Mouse (Mus musculus) intestine, embryonic 15.5 days (tissue): Measurements from ENCODE around the gene Nr2f2. TPM values are rescaled to one million over a fixed set of nuclear protein-coding genes. Genes with fewer than 3 reads are reported as not detected.

ENCODE experiments used
- ATAC-seq: fragments of 200-750 bp; cut with Nextera tagmentation; 2 replicates; pipeline ENCODE4 v1.8.0; 2017; ENCODE audit warnings: moderate TSS enrichment, moderate library complexity
- H3K27ac ChIP-seq: fragments of 300-500 bp; sonication (generic); 2 replicates; pipeline ENCODE4 v1.5.1; 2015; ENCODE audit warnings: mild to moderate bottlenecking, inconsistent platforms
- H3K27me3 ChIP-seq: fragments of 300-500 bp; sonication (generic); replicated peaks from 2 replicates; pipeline ENCODE4 v1.6.1; 2015; ENCODE audit warnings: inconsistent platforms
- H3K36me3 ChIP-seq: fragments of 300-500 bp; sonication (generic); 2 replicates; pipeline ENCODE4 v1.6.1; 2015; ENCODE audit warnings: inconsistent platforms
- H3K4me1 ChIP-seq: fragments of 300-500 bp; sonication (generic); replicated peaks from 2 replicates; pipeline ENCODE4 v1.6.1; 2015; ENCODE audit warnings: inconsistent platforms
- H3K4me2 ChIP-seq: fragments of 300-500 bp; sonication (generic); replicated peaks from 2 replicates; pipeline ENCODE4 v1.6.1; 2015; ENCODE audit warnings: mild to moderate bottlenecking, inconsistent platforms
- H3K4me3 ChIP-seq: fragments of 300-500 bp; sonication (generic); replicated peaks from 2 replicates; pipeline ENCODE4 v1.5.1; 2015; ENCODE audit warnings: inconsistent platforms
- H3K9ac ChIP-seq: fragments of 300-500 bp; sonication (generic); 2 replicates; pipeline ENCODE4 v1.6.1; 2015; ENCODE audit warnings: inconsistent platforms
- H3K9me3 ChIP-seq: fragments of 300-500 bp; sonication (generic); 2 replicates; pipeline ENCODE4 v1.6.1; 2016; ENCODE audit warnings: inconsistent platforms
- whole genome bisulfite sequencing: fragments of 180-500 bp; shearing (Covaris S2); methylation state at CpG from one replicate; pipeline ENCODE4 v1.1.7; 2015; 5-methylcytosine and 5-hydroxymethylcytosine counted together
- polyA plus RNA-seq: library from polyadenylated mRNA; unstranded; fragments of >200 nt; fragmentation: Nextera tagmentation; extraction: Ambion mirVana; gene quantifications from 2 replicates; pipeline ENCODE4 v1.2.1, GENCODE M21; 2015

The Nr2f2 gene
- polyA plus RNA-seq, 1 experiment from 2014 or later: 46.3 TPM

- H3K27ac ChIP-seq: no peak overlapping the region
- H3K4me1 ChIP-seq: peaks cover 30% of the 10 kb centered on the region
- H3K9me3 ChIP-seq: no peaks in the 10 kb centered on the region
- ATAC-seq: no peak
- H3K36me3 ChIP-seq: no peaks in the 10 kb centered on the region
- 0 out of 2 replicates have a peak, but pooled peaks cover 3% of the 10 kb centered on the region for H3K27me3 ChIP-seq
- no peak overlapping the region for H3K4me3 ChIP-seq
- no peak overlapping the region for H3K9ac ChIP-seq
- 62% methylated on average over 14 of the region's 14 CpGs for WGBS
- no peak overlapping the region; the same call in 1 of the 2 replicates for H3K4me2 ChIP-seq
These were observed 18.9 kb downstream of the Nr2f2 start for GRCm38 (mm10) chr7:70347618-70347958.

- 59% methylated on average over 20 of the region's 20 CpGs for WGBS
- H3K4me3 ChIP-seq: no peak overlapping the region
- no peak overlapping the region for H3K9ac ChIP-seq
- H3K27ac ChIP-seq: no peak overlapping the region
- H3K4me1 ChIP-seq: peaks cover 28% of the 10 kb centered on the region
- no peaks in the 10 kb centered on the region for H3K9me3 ChIP-seq
- ATAC-seq: no peak
- H3K36me3 ChIP-seq: no peaks in the 10 kb centered on the region
- H3K27me3 ChIP-seq: 0 out of 2 replicates have a peak, but pooled peaks cover 3% of the 10 kb centered on the region
- no peak overlapping the region for H3K4me2 ChIP-seq
These were observed 19.5 kb downstream of the Nr2f2 start for GRCm38 (mm10) chr7:70346951-70347617.

- ATAC-seq: peak; percentile 65
- H3K4me2 ChIP-seq: peak overlapping the region; percentile 91
- WGBS: 5% methylated on average over 35 of the region's 35 CpGs
- H3K4me1 ChIP-seq: peaks cover 27% of the 10 kb centered on the region
- H3K4me3 ChIP-seq: peak overlapping the region; percentile 34
- H3K9me3 ChIP-seq: no peaks in the 10 kb centered on the region
- 0 out of 2 replicates have a peak overlapping the region, but pooled peaks have one; percentile 44 for H3K27ac ChIP-seq
- no peaks in the 10 kb centered on the region for H3K36me3 ChIP-seq
- H3K27me3 ChIP-seq: 0 out of 2 replicates have a peak, but pooled peaks cover 3% of the 10 kb centered on the region
- H3K9ac ChIP-seq: peak overlapping the region; percentile 42; the same call in 1 of the 2 replicates
These were observed 20.5 kb downstream of the Nr2f2 start for GRCm38 (mm10) chr7:70346010-70346536.

- no peak for ATAC-seq
- no peaks in the 10 kb centered on the region for H3K36me3 ChIP-seq
- H3K4me2 ChIP-seq: no peak overlapping the region
- WGBS: 69% methylated on average over 5 of the region's 5 CpGs
- H3K27ac ChIP-seq: no peak overlapping the region
- H3K4me1 ChIP-seq: peaks cover 17% of the 10 kb centered on the region
- H3K27me3 ChIP-seq: peaks cover 15% of the 10 kb centered on the region; the same call in 1 of the 2 replicates
- H3K9me3 ChIP-seq: no peaks in the 10 kb centered on the region
- no peak overlapping the region for H3K9ac ChIP-seq
- no peak overlapping the region for H3K4me3 ChIP-seq
These were observed 23.1 kb downstream of the Nr2f2 start for GRCm38 (mm10) chr7:70343426-70343825.

GRCm38 (mm10) chr7:70342771-70343170 lies 23.8 kb downstream of the Nr2f2 start:
- no peak for ATAC-seq

GRCm38 (mm10) chr7:70342076-70342475 lies 24.5 kb downstream of the Nr2f2 start:
- ATAC-seq: no peak
- peaks cover 9% of the 10 kb centered on the region for H3K4me1 ChIP-seq

More at GRCm38 (mm10) chr7:70342771-70343170, 23.8 kb downstream of the Nr2f2 start:
- Histone ChIP-seq H3K27ac (no peak overlapping the region), H3K9me3 (no peaks in the 10 kb centered on the region), H3K4me3 (no peak overlapping the region), H3K9ac (no peak overlapping the region), H3K27me3 (peaks cover 22% of the 10 kb centered on the region), H3K4me2 (no peak overlapping the region), H3K36me3 (no peaks in the 10 kb centered on the region), H3K4me1 (peaks cover 11% of the 10 kb centered on the region)
- WGBS: 73% methylated on average over 8 of the region's 8 CpGs

GRCm38 (mm10) chr7:70339998-70340630 lies 26.4 kb downstream of the Nr2f2 start:
- WGBS: 63% methylated on average over 12 of the region's 12 CpGs
- no peak overlapping the region for H3K9ac ChIP-seq
- H3K4me2 ChIP-seq: no peak overlapping the region
- no peak overlapping the region for H3K27ac ChIP-seq
- peaks cover 39% of the 10 kb centered on the region for H3K27me3 ChIP-seq
- H3K36me3 ChIP-seq: no peaks in the 10 kb centered on the region
- no peak overlapping the region for H3K4me3 ChIP-seq
- no peak for ATAC-seq
- no peaks in the 10 kb centered on the region; the same call in 1 of the 2 replicates for H3K4me1 ChIP-seq
- no peaks in the 10 kb centered on the region for H3K9me3 ChIP-seq

More at GRCm38 (mm10) chr7:70342076-70342475, 24.5 kb downstream of the Nr2f2 start:
- Histone ChIP-seq H3K4me2 (no peak overlapping the region), H3K27ac (no peak overlapping the region), H3K9me3 (no peaks in the 10 kb centered on the region), H3K36me3 (no peaks in the 10 kb centered on the region), H3K4me3 (no peak overlapping the region), H3K27me3 (peaks cover 29% of the 10 kb centered on the region), H3K9ac (no peak overlapping the region)
- WGBS: 60% methylated on average over 2 of the region's 2 CpGs

GRCm38 (mm10) chr7:70338265-70338640 lies 28.3 kb downstream of the Nr2f2 start:
- H3K27me3 ChIP-seq: peaks cover 43% of the 10 kb centered on the region
- H3K4me3 ChIP-seq: no peak overlapping the region

GRCm38 (mm10) chr7:70337581-70338264 lies 28.8 kb downstream of the Nr2f2 start:
- peaks cover 5% of the 10 kb centered on the region; the same call in 1 of the 2 replicates for H3K4me1 ChIP-seq
- peak overlapping the region; percentile 50 for H3K4me2 ChIP-seq
- WGBS: 9% methylated on average over 37 of the region's 37 CpGs
- peaks cover 48% of the 10 kb centered on the region for H3K27me3 ChIP-seq
- peak; percentile 29; the same call in 1 of the 2 replicates for ATAC-seq
- no peaks in the 10 kb centered on the region for H3K9me3 ChIP-seq
- no peak overlapping the region for H3K9ac ChIP-seq
- peak overlapping the region; percentile 14; the same call in 1 of the 2 replicates for H3K4me3 ChIP-seq
- no peak overlapping the region for H3K27ac ChIP-seq
- H3K36me3 ChIP-seq: no peaks in the 10 kb centered on the region

More at GRCm38 (mm10) chr7:70338265-70338640, 28.3 kb downstream of the Nr2f2 start:
- H3K4me2 ChIP-seq: peak overlapping the region; percentile 50
- no peaks in the 10 kb centered on the region for H3K9me3 ChIP-seq
- WGBS: 46% methylated on average over 7 of the region's 7 CpGs
- peaks cover 5% of the 10 kb centered on the region; the same call in 1 of the 2 replicates for H3K4me1 ChIP-seq
- no peak overlapping the region for H3K9ac ChIP-seq
- H3K27ac ChIP-seq: no peak overlapping the region
- ATAC-seq: no peak
- H3K36me3 ChIP-seq: no peaks in the 10 kb centered on the region

- Histone ChIP-seq H3K4me2 (no peak overlapping the region), H3K4me3 (no peak overlapping the region)
These were observed 29.8 kb downstream of the Nr2f2 start for GRCm38 (mm10) chr7:70336571-70337240.

GRCm38 (mm10) chr7:70336126-70336525 lies 30.4 kb downstream of the Nr2f2 start:
- Histone ChIP-seq H3K9ac (no peak overlapping the region), H3K36me3 (no peaks in the 10 kb centered on the region), H3K27me3 (peaks cover 61% of the 10 kb centered on the region), H3K9me3 (no peaks in the 10 kb centered on the region), H3K27ac (no peak overlapping the region), H3K4me2 (no peak overlapping the region), H3K4me1 (peaks cover 17% of the 10 kb centered on the region), H3K4me3 (no peak overlapping the region)
- WGBS: 55% methylated on average over 3 of the region's 3 CpGs
- no peak for ATAC-seq

More at GRCm38 (mm10) chr7:70336571-70337240, 29.8 kb downstream of the Nr2f2 start:
- 52% methylated on average over 13 of the region's 13 CpGs for WGBS
- H3K27ac ChIP-seq: no peak overlapping the region
- no peak overlapping the region for H3K9ac ChIP-seq
- peaks cover 58% of the 10 kb centered on the region for H3K27me3 ChIP-seq
- H3K36me3 ChIP-seq: no peaks in the 10 kb centered on the region
- peaks cover 13% of the 10 kb centered on the region; the same call in 1 of the 2 replicates for H3K4me1 ChIP-seq
- no peak for ATAC-seq
- H3K9me3 ChIP-seq: no peaks in the 10 kb centered on the region
